Mouse (Mus musculus): ENCODE results near the gene Cited4. TPM values are rescaled to one million over a fixed set of nuclear protein-coding genes. Genes with fewer than 3 reads are reported as not detected.
A peak's percentile ranks its signal among the peaks of the same experiment; 100 is the strongest.

The Cited4 gene
- polyA plus RNA-seq, 1 experiment: 0.97 TPM

- DNase-seq (ENCODE audit: low read depth): no peak
- TF ChIP-seq POLR2A (IDR thresholded peaks at IDR 0.05; ENCODE audit: borderline replicate concordance, extremely low read depth, insufficient read depth, insufficient read length, poor library complexity, severe bottlenecking) (no peak), CTCF (IDR thresholded peaks at IDR 0.05; ENCODE audit: borderline replicate concordance, extremely low read depth, insufficient read depth, insufficient read length) (no peak)
Measured at GRCm38 (mm10) chr4:120664601-120665000, 1.8 kb upstream of the Cited4 start.

GRCm38 (mm10) chr4:120665144-120665700, 1.1 kb upstream of the Cited4 start:
- no peak for DNase-seq (ENCODE audit: low read depth)
- no peak for TF ChIP-seq POLR2A (IDR thresholded peaks at IDR 0.05; ENCODE audit: borderline replicate concordance, extremely low read depth, insufficient read depth, insufficient read length, poor library complexity, severe bottlenecking)
- TF ChIP-seq CTCF (IDR thresholded peaks at IDR 0.05; ENCODE audit: borderline replicate concordance, extremely low read depth, insufficient read depth, insufficient read length): no peak

- TF ChIP-seq POLR2A (IDR thresholded peaks at IDR 0.05; ENCODE audit: borderline replicate concordance, extremely low read depth, insufficient read depth, insufficient read length, poor library complexity, severe bottlenecking): no peak
- no peak for TF ChIP-seq CTCF (IDR thresholded peaks at IDR 0.05; ENCODE audit: borderline replicate concordance, extremely low read depth, insufficient read depth, insufficient read length)
- peak; percentile 20 for DNase-seq (ENCODE audit: low read depth)
Measured at GRCm38 (mm10) chr4:120665782-120666181, 590 bp upstream of the Cited4 start.

GRCm38 (mm10) chr4:120667045-120667501, 701 bp downstream of the Cited4 start:
- DNase-seq (ENCODE audit: low read depth): peak; percentile 68
- TF ChIP-seq POLR2A (IDR thresholded peaks at IDR 0.05; ENCODE audit: borderline replicate concordance, extremely low read depth, insufficient read depth, insufficient read length, poor library complexity, severe bottlenecking): no peak
- TF ChIP-seq CTCF (IDR thresholded peaks at IDR 0.05; ENCODE audit: borderline replicate concordance, extremely low read depth, insufficient read depth, insufficient read length): no peak

- no peak for TF ChIP-seq CTCF (IDR thresholded peaks at IDR 0.05; ENCODE audit: borderline replicate concordance, extremely low read depth, insufficient read depth, insufficient read length)
- no peak for TF ChIP-seq POLR2A (IDR thresholded peaks at IDR 0.05; ENCODE audit: borderline replicate concordance, extremely low read depth, insufficient read depth, insufficient read length, poor library complexity, severe bottlenecking)
- DNase-seq (ENCODE audit: low read depth): no peak
Measured at GRCm38 (mm10) chr4:120667555-120667954, 1.2 kb downstream of the Cited4 start.

GRCm38 (mm10) chr4:120668551-120668950, 2.2 kb downstream of the Cited4 start:
- TF ChIP-seq POLR2A (IDR thresholded peaks at IDR 0.05; ENCODE audit: borderline replicate concordance, extremely low read depth, insufficient read depth, insufficient read length, poor library complexity, severe bottlenecking) (no peak), CTCF (IDR thresholded peaks at IDR 0.05; ENCODE audit: borderline replicate concordance, extremely low read depth, insufficient read depth, insufficient read length) (no peak)
- DNase-seq (ENCODE audit: low read depth): no peak

- no peak for DNase-seq (ENCODE audit: low read depth)
- TF ChIP-seq POLR2A (IDR thresholded peaks at IDR 0.05; ENCODE audit: borderline replicate concordance, extremely low read depth, insufficient read depth, insufficient read length, poor library complexity, severe bottlenecking): no peak
- TF ChIP-seq CTCF (IDR thresholded peaks at IDR 0.05; ENCODE audit: borderline replicate concordance, extremely low read depth, insufficient read depth, insufficient read length): no peak
Measured at GRCm38 (mm10) chr4:120669585-120669984, 3.2 kb downstream of the Cited4 start.

- DNase-seq (ENCODE audit: low read depth): peak; percentile 35
- TF ChIP-seq CTCF (IDR thresholded peaks at IDR 0.05; ENCODE audit: borderline replicate concordance, extremely low read depth, insufficient read depth, insufficient read length): no peak
- TF ChIP-seq POLR2A (IDR thresholded peaks at IDR 0.05; ENCODE audit: borderline replicate concordance, extremely low read depth, insufficient read depth, insufficient read length, poor library complexity, severe bottlenecking): no peak
Measured at GRCm38 (mm10) chr4:120671046-120671445, 4.7 kb downstream of the Cited4 start.

GRCm38 (mm10) chr4:120673606-120674005, 7.2 kb downstream of the Cited4 start:
- DNase-seq (ENCODE audit: low read depth): no peak
- TF ChIP-seq CTCF (IDR thresholded peaks at IDR 0.05; ENCODE audit: borderline replicate concordance, extremely low read depth, insufficient read depth, insufficient read length): no peak
- TF ChIP-seq POLR2A (IDR thresholded peaks at IDR 0.05; ENCODE audit: borderline replicate concordance, extremely low read depth, insufficient read depth, insufficient read length, poor library complexity, severe bottlenecking): no peak

GRCm38 (mm10) chr4:120674775-120675451, 8.5 kb downstream of the Cited4 start:
- TF ChIP-seq CTCF (IDR thresholded peaks at IDR 0.05; ENCODE audit: borderline replicate concordance, extremely low read depth, insufficient read depth, insufficient read length): no peak
- no peak for TF ChIP-seq POLR2A (IDR thresholded peaks at IDR 0.05; ENCODE audit: borderline replicate concordance, extremely low read depth, insufficient read depth, insufficient read length, poor library complexity, severe bottlenecking)
- no peak for DNase-seq (ENCODE audit: low read depth)

- no peak for TF ChIP-seq POLR2A (IDR thresholded peaks at IDR 0.05; ENCODE audit: borderline replicate concordance, extremely low read depth, insufficient read depth, insufficient read length, poor library complexity, severe bottlenecking)
- TF ChIP-seq CTCF (IDR thresholded peaks at IDR 0.05; ENCODE audit: borderline replicate concordance, extremely low read depth, insufficient read depth, insufficient read length): no peak
- no peak for DNase-seq (ENCODE audit: low read depth)
Measured at GRCm38 (mm10) chr4:120675640-120676039, 9.3 kb downstream of the Cited4 start.

- TF ChIP-seq POLR2A (IDR thresholded peaks at IDR 0.05; ENCODE audit: borderline replicate concordance, extremely low read depth, insufficient read depth, insufficient read length, poor library complexity, severe bottlenecking) (no peak), CTCF (IDR thresholded peaks at IDR 0.05; ENCODE audit: borderline replicate concordance, extremely low read depth, insufficient read depth, insufficient read length) (peak; percentile 80)
- peak; percentile 56 for DNase-seq (ENCODE audit: low read depth)
Measured at GRCm38 (mm10) chr4:120680953-120681352, 14.6 kb downstream of the Cited4 start.
